Mouse (Mus musculus) urinary bladder, postnatal 14 days (tissue): ENCODE results near the gene Relb.
A peak's percentile ranks its signal among the peaks of the same experiment; 100 is the strongest.
"Not testable (repeated sequence)": the region's sequence is repeated elsewhere in the genome, so short reads cannot be mapped to it uniquely, and the experiment has no call there.

Experiments used
- DNase-seq: peaks from one replicate; pipeline ENCODE4 v3.0.0; 2021; ENCODE audit warnings: low spot score

Gene Relb

DNA sequence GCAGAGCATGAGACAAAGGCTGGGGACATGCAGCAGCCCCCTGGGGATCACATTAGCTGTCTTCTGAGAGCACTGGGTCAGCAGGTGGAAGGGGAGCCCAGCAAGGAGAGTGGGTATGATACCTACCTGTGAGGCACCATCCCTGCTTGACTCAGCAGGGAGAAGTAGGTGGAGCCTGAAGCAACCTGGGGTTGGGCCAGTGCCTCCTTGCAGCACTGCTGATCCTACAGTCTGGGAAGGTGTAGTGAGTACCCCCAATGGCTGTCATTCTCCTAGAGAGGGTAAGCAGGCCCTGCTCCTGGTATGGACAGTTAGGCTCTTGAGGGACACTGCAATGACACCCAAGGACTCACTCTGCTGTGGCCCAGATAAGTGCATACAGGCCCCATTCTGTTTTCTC lies 3.0 kb upstream of the Relb start:
- no peak for DNase-seq

DNA sequence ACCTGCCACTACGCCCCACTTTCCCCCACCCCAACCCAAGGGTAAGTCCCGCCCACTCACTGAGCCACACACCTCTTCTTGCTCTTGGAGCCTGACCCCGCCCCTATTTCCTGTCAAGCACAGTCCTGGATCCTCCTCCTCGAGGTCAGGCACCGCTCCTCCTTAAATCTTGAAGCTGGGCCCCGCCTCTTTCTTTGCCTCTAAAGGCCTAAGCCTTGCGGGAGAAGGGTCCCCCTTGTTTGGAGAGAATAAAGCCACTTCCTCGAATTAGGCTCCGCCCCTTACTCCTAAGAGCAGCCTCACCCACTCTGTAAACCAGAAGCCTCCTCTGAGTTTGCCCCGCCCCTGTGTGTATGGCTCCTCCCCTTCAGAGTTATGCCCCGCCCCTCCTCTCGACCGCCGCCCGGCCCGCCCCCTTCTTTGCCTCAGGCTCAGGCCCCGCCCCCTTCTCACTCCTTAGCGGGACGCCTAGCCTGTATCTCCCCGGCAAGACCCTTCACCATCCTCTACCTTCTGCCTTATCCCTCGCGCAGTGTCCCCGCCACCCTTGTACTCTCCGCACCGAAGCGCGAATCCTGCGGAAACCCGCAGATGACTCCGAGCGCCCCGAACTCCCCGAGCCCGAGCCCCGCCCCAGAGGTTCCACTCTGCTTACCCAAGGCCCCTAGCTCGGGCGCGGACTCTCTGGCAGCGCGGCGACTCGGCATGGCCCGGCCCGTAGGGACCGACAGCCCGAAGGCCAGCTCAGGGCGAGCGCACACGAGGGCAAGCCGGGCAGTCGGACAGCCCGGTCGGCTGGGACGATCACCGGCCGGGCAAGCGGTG lies 490 bp downstream of the Relb start:
- DNase-seq: peak; percentile 97

DNA sequence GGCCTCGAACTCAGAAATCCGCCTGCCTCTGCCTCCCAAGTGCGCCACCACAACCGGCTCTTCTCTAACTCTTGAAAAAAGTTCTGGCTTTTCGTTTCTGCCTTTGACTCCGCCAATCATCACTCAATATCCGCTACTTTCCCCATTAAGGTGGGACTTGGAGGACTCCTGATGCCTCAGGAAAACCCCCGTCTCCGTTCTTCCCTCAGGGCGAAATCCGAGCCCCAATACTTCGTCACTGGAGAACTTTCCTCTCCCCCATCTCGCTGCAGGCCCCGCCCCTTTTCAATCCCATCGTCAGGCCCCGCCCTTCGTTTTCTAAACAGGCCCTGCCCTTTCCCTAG lies 1.1 kb downstream of the Relb start:
- no peak for DNase-seq

DNA sequence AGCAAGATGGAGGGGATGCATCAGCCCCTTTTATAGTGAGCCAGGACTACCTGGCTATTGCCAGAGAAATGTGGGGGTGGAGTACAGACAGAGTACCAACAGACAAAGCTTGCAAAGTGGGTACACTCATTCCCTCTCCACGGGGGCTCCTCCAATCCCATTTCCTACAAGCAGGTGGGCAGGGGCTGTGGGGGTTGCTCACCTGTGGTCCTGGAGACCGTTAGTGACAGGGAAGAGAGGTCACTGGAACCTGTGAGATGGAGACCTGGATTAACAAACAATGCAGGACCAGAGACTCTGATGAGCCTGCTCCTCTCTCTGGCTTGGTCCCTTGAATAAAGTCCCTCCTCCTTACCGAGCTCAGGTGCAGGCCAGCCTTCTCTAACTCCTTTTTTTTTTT lies 1.5 kb downstream of the Relb start:
- DNase-seq: no peak

DNA sequence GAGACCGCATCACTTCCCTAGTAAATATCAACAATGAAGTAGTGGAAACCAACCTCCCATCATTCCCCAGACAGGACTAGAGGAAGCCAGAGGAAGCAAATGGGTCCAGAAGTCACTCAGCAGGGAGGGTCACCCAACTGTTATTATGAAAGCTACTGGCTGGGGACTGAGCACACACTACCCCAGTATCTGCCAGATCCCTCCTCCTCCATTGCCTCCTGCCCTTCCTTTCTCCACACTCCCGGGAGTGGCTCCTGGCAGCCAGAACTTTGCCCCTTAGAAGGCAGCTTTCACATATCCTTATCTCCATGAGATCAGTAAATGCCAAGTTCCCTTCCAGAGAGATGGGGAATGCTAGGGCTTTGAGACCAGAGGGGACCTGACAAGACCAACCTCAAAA lies 5.8 kb downstream of the Relb start:
- DNase-seq: no peak

DNA sequence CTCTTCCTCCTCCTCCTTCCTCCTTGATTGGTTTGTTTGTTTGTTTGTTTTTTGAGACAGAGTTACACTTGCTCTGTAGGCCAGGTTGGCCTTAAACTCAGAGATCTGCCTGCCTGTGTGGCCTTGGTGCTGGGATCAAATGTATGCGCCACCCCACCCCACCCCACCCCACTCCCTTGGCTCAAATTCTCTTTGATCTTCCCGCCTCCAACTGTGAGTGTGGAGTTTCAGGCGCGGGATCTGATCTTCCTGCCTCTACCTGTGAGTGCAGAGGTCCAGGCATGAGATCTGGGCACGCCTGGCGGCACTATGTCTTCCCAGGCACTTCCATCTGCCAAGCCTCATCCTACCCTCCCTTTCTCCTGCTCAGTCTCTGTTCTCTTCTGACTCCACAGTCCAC lies 7.0 kb downstream of the Relb start:
- no peak for DNase-seq

DNA sequence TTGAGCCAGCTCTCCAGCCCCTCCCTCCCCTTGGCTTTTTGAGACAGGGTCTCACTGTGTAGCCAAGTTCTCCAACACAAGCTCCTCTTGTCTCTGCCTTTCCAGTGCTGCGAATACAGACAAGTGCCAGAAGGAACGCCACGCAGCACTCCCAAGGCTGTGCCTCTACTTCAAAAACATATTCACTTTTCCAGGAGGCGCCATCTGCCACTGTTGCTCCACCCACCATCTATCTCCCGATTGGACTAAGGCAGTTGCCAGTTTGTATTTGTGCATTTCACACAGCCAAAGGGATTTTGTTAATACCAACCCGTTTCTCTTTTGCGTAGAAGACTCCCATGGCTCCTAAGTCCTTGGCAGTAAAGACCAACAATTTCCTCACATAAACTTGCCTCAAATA lies 8.4 kb downstream of the Relb start:
- no peak for DNase-seq

DNA sequence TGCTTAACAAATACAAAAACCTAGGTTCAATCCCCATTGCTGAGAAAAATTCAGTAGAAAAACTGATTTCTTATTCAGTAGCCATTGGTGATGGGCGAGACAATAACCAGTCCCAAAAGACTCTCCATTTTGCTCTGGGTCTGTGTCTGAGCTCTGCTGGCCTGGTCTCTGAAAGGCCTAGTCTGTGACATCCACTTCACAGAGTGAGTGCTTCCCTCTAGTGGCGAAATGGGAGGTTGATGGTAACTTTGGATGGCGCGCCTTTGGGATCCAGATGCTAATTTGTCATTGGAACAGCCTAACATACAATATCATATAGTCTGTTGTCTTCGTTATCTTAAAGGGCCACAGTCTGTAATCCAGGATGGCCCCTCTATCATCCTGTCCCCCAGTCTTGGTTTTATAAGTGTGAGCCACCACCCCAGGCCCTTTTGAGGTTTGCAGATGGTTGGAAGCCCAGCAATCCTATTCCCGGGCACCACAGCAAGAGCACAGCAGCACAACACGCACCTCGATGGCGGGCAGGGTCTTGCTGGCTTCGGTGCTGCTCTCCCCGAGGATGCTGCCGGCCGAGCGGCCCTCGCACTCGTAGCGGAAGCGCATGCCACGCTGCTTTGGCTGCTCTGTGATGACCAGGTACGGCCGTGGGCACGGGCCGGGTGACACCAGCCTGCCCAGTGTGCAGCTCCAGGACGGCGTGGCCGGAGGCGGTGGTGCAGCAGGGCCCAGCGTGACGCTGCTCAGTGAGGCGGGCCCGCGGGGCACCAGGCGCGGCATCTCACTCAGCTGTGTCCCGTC lies 10.0 kb downstream of the Relb start:
- DNase-seq: peak; percentile 81

DNA sequence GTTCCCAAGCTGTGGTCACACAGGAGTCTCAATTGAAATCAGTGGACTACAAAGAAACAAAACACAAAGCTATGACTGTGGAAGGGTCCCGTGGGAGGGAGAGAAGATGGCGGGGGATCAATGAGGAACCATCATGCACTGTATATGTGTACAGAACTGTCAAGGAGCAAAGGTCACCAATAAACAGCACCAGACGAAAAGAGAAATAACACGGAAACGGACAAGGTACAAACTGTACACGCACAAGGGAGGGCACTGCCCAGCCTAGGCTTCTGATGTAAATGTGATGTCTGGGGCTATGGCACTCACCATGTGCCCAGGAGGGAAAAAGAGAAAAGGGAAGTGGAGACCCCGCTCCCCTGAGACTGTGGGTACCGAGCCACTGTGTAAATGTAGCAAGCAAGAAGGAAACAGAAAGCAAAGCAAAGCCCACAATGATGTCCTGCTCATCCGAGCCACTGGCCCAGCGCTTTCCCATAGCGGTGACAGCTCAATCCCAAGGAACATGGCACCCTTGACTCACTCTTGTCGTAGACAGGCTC lies 14.1 kb downstream of the Relb start:
- DNase-seq: no peak

DNA sequence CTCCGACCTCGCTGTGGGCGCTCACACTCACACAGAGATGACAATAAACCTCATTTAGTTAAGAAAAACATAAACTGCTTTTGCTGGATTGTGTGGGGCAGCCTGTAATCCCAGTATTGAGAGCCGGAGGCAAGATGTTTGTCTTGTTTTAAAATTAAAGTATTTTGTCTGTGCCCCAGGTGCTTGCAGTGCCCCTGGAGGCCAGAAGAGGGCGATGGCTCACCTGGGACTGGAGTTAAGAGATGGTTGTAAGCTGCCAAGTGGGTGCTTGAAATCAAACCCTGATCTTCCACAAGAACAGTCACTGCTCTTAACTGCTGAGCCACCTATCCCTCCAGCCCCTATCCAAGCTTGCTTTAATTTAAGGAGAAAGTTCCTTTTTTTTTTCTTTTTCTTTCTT lies 18.3 kb downstream of the Relb start:
- DNase-seq: no peak

DNA sequence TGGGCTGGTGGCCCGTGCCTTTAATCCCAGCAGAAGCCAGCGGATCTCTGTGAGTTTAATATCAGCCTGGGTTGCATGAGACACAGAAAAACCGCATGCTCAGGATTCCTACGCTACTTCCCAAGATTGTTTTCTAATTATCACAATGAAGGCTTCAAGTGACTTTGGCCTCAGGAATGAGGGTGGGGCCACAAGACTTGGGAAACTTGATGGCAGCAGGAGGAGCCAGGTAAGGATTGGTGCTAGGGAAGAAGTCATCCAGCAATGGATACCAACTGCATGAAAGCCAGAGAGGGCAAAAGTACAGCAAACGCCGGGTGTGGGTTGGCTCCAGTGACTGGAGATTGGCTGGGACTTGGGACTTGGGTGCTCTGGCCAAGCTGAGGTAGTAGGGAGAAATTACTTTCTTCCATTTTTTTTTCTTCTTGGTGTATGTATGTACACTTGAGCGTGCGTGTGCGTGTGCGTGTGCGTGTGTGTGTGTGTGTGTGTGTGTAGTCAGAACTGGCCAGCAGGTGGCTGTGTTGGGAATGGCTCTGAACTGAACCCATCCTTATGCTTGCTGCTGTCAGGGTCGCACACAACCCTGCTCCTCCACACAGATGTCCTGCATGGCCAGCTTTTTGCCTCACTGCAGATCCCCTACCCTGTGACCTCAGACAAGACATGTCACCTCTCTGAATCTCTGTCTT lies 19.5 kb downstream of the Relb start:
- DNase-seq: no peak

DNA sequence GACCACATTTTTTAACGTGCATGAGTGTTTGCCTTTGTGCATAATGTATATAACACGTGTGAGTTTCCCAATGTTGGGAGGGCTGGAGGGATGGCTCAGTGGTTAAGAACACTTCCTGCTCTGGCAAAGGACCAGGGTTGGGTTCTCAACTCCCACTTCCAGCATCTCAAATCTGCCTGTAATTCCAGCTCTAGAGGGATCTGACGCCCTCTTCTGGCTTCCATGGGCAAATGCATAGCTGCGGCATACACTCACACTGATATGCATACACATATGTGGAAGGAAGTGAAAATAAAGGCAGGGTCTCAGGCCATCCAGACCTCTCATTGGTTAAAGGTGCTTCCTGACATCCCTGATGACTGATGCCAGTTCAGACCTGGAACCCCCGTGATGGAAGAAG lies 21.9 kb downstream of the Relb start:
- DNase-seq: no peak

DNA sequence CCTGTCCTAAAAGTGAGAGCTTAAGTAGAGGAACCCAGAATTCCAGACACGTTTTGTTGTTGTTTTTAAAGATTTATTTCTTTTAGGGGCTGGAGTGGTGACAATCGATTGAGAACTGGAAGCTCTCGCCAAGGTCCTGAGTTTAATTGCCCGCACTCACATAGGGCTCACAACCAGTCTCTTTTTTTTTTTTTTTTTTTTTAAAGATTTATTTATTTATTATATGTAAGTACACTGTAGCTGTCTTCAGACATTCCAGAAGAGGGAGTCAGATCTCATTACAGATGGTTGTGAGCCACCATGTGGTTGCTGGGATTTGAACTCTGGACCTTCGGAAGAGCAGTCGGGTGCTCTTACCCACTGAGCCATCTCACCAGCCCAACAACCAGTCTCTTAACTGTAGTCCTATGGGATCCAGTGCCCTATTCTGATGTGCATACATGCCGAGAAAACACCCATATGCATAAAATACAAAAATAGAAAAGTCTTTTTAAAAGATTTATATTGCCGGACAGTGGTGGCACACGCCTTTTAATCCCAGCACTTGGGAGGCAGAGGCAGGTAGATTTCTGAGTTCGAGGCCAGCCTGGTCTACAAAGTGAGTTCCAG lies 24.5 kb downstream of the Relb start:
- not testable (repeated sequence) for DNase-seq

DNA sequence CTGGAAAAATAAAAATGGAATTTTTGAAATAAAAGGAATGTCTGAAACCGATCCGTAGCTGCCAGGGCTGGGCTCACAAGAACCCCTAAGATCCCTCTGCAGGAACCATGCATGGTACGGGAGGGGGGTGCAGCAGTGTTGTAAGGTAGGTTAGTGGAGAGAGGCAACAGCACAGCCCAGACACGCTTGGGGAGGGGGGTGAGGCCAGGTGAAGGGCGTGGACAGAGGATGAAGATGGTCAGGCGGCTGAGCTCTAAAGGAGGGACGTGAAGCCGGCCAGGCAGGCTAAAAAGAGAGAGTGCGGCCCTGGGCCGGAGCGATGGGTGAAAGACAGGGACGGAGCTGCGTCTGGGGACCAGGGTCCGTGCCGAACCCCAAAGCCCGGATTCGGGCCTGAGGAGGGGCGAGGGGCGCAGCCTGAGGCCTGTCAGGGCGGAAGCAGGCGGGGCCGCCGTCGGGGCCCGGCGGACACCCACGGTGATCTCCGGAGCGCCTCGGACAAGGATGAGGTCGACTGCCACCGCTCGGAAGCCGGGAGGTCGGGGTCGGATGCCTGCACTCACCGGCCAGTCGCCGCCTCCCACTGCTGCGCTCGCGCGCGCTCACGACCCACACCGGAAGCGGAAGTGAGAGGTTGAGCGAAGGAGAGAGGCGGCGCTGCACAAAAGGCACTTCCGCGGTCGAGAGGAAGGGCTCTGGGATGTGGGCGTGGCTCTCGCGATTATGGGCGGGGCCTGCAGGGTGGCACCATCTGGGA lies 25.2 kb downstream of the Relb start, which contains the start of gene Clasrp:
Gene Clasrp, minus strand, starts transcription at position 638 of the 757 bp plus-strand sequence.
- peak; percentile 98 for DNase-seq

DNA sequence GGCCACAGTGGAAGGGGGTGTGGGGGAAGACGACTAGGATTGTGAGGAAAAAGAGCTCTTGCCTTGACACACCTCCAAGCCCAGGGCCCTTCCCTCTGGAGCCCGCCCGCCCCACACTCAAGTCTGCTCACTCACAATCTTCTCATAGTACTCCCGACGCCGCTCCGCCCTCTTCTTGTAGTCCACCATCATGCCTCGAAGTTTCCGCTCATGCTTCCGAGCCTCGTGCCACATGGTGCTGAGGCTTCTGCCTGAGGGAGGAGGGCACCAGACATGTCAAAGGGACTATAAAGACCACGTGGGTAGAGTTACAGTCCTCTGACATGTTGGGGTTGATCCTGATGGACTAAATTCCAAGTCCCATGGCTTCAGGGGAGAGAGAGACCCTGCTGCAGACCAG lies 26.2 kb downstream of the Relb start:
- DNase-seq: no peak

DNA sequence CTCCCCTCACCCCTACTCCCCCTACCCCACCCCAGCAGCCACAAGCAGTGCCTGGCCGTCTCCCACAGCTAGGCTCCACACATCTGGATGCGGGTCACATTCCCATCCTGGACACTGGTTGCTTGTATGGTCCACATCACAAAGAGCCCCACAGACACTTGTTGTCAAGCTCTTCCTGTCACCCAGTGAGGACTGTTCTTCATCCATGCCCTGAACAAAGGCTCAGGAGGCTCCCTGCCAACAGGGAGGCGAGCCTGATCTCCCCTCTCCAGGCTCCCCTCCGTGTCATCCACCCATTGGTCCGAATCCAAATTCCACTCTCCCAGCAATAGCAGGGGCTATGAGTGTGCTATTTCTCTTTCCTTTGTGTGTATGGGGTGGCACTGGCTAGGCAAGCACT lies 28.7 kb downstream of the Relb start:
- no peak for DNase-seq

DNA sequence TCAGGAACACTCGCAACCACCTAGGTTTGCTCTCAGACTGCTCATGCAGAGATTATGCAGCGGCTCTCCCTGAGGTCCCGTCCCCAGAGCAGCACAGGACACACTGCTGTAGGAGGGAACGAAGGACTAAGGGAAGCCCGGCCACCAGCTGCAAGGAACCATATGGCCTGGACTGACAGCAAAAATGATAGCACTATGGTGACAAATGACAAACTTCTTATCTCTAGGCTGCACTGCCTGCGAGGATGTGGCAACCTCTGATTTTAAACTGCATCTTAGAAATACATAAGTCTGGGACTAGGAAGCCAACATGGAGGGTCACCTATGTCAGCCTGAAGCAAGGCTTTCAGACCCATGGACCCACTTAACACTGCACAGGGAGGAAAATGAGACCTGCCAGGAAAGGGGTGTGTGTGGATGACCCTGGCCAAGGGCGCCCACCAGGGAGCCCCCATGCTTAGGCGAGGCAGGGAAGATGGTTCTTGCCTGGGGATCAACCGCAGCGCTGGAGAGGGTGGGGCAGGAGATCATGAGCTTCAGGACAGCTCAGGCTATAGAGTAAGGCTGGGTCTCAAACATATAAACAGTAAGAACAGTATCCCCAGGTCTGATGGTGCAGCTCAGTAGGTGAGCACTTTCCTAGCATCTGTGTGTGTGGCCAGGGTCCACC lies 36.0 kb downstream of the Relb start:
- DNase-seq: no peak

DNA sequence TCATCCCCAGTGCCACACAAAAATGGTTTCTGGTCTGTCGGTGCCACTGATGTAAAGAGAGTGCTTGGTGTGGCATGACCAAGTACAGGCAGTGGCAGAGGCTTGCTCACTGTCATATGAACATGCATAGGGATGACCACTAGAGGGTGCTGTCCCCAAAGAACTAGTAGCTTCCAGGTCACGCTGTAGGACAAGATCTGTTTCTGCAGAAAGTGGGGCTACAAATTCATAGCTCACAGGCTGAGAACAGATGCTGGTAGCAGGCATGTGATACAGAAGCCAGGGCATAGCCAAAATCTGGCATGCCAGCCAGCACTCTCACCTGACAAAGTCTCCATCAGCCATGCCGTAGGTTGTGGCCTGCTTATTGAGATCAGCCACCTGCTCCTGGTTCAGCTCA lies 39.3 kb downstream of the Relb start:
- DNase-seq: peak; percentile 78

DNA sequence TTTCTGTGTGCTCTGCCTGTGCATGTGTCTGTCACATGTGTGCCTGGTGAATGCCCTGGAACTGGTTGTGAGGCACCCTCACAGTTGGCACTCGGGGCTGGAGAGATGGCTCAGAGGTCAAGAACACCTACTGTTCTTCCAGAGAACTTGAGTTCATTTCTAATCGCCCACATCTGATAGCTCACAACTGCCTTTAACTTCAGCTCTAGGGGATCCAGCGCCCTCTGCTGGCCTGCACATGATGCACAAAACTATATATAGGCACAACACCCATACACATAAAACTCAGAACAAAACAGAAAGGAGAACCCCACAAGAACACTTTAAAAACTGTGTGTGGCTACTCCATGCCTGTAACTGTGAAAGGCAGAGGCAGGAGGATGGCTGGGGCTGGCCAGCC lies 40.0 kb downstream of the Relb start:
- peak; percentile 62 for DNase-seq

DNA sequence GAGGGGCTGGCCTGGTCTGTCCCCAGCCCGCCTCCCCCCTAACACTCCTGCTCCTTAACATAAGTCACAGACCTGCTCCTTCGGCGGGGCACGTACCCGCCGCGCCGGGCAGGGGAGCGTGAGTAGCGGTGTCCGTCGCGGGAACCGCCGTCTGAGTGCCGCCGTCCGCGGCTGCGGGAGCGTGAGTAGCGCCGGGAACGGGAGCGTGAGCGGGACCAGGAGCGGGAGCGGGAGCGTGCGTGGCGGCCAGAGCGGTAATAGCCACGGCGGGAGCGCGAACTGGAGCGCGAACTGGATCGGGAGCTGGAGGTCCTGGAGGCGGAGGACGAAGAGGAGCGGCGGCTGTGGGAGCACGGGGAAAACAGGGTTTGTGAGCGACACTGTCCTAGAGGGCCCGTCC lies 43.0 kb downstream of the Relb start:
- DNase-seq: no peak

DNA sequence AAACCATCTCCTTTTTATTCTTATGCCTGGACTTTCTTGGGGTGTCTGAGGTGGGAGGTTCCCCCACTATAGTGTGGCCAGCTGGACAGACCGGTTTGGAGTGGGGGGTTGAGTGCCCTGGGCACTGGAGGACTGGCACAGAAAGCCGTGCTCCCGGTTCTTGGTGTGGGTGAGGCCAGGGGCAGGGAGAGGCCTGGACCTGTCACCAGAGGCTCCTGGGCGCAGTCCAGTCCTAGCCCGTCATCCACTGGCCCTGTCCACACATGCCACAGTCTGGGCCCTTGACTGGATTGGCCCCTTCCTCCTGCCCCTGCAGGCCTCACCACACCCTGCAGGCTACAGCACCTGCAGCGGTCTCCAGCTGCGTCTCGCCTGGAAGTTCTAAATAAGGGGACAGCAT lies 48.6 kb downstream of the Relb start:
- DNase-seq: peak; percentile 89
